Mouse (Mus musculus) hindbrain, embryonic 11.5 days (tissue): ENCODE results near the gene Ppm1g. TPM values are rescaled to one million over a fixed set of nuclear protein-coding genes. Genes with fewer than 3 reads are reported as not detected.

ENCODE experiments used
- ATAC-seq: fragments of 200-750 bp; cut with Nextera tagmentation; 2 replicates; pipeline ENCODE4 v1.8.0; 2017; ENCODE audit warnings: mild to moderate bottlenecking, moderate TSS enrichment, moderate library complexity; ENCODE audit not compliant: low FRiP score
- DNase-seq: peaks from one replicate; pipeline ENCODE4 v3.0.0-alpha.2; 2015; ENCODE audit warnings: low spot score
- H3K27ac ChIP-seq: fragments of 300-500 bp; sonication (generic); 2 replicates; pipeline ENCODE4 v1.5.1; 2014; ENCODE audit warnings: mild to moderate bottlenecking, low read depth, low read length
- H3K27me3 ChIP-seq: fragments of 300-500 bp; sonication (generic); 2 replicates; pipeline ENCODE4 v1.6.1; 2014; ENCODE audit warnings: mild to moderate bottlenecking, low read length, moderate library complexity, mixed read lengths; ENCODE audit not compliant: control insufficient read depth, insufficient read depth
- H3K36me3 ChIP-seq: fragments of 300-500 bp; sonication (generic); 2 replicates; pipeline ENCODE4 v1.6.1; 2014; ENCODE audit warnings: mild to moderate bottlenecking, low read length, moderate library complexity, mixed read lengths; ENCODE audit not compliant: control insufficient read depth, insufficient read depth
- H3K4me1 ChIP-seq: fragments of 300-500 bp; sonication (generic); replicated peaks from 2 replicates; pipeline ENCODE4 v1.6.1; 2014; ENCODE audit warnings: low read length, mixed read lengths; ENCODE audit not compliant: control insufficient read depth, insufficient read depth
- H3K4me2 ChIP-seq: fragments of 300-500 bp; sonication (generic); replicated peaks from 2 replicates; pipeline ENCODE4 v1.6.1; 2014; ENCODE audit warnings: mild to moderate bottlenecking, low read depth, low read length
- H3K4me3 ChIP-seq: fragments of 300-500 bp; sonication (generic); 2 replicates; pipeline ENCODE4 v1.5.1; 2014; ENCODE audit warnings: low read depth, low read length
- H3K9ac ChIP-seq: fragments of 300-500 bp; sonication (generic); 2 replicates; pipeline ENCODE4 v1.6.1; 2014; ENCODE audit warnings: low read depth, low read length
- H3K9me3 ChIP-seq: fragments of 300-500 bp; sonication (generic); 2 replicates; pipeline ENCODE4 v1.6.1; 2016; ENCODE audit warnings: low read length; ENCODE audit not compliant: control insufficient read depth
- WGBS: fragments of 180-500 bp; shearing (Covaris S2); extraction: QIAGEN DNeasy Blood & Tissue Kit; methylation state at CpG from one replicate; pipeline ENCODE4 v1.1.7; 2014; 5-methylcytosine and 5-hydroxymethylcytosine counted together
- polyA plus RNA-seq: library from polyadenylated mRNA; unstranded; fragments of >200 nt; fragmentation: Nextera tagmentation; extraction: Ambion mirVana; gene quantifications from 2 replicates; pipeline ENCODE4 v1.2.1, GENCODE M21; 2014

Gene Ppm1g
- polyA plus RNA-seq, 1 experiment from 2014 or later, result 148 TPM

DNA sequence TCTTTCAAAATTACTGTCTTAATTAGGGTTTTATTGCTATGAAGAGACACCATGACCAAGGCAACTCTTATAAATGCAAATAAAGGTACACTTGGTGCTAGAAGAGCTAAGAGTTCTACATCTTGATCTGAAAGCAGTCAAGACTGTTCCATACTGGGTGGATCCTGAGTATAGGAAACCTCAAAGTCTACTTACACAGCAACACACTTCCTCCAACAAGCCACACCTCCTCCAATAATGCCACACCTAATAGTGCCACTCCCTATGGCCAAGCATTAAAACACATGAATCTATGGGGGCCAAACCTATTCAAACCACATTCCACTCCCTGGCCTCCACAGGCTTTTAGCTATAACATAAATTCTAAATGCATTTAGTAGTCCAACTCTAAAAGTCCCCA, 58.0 kb downstream of the Ppm1g start:
- Histone ChIP-seq H3K36me3 (peaks cover 19% of the 10 kb centered on the region; the same call in 1 of the 2 replicates), H3K27me3 (no peaks in the 10 kb centered on the region)
- no peak for ATAC-seq

DNA sequence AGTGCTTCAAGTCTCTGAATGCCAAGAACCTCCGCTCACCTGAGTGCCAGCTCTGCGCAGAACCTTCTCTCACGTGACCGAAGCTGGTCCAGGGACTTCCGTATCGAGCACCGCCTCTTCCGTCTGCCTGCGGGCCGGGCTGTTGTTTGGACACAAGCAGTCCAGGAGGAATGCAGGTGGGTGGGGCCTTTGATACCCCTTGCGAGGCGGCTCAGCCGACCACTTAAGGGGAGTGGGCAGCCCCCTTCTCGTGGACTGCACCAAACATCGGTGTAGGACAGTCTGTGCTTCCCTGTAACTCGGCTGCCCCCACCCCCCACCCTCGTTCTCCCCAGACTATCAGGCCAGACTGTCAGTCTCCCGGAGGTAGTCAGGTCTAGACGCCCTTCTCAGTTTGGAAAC, 66.3 kb downstream of the Ppm1g start, which contains the start of gene Mpv17:
Gene Mpv17 (minus strand): TSS at position 100 of the 402 bp plus-strand sequence.
- no peak within 1 kb of the TSS for H3K27ac ChIP-seq
- DNase-seq, result peak; percentile 83

More for the DNA sequence above, 58.0 kb downstream of the Ppm1g start:
- Histone ChIP-seq H3K27ac (no peak overlapping the region), H3K4me2 (no peak overlapping the region), H3K9me3 (no peaks in the 10 kb centered on the region), H3K4me3 (no peak overlapping the region), H3K4me1 (no peaks in the 10 kb centered on the region), H3K9ac (no peak overlapping the region)
- no peak for DNase-seq

DNA sequence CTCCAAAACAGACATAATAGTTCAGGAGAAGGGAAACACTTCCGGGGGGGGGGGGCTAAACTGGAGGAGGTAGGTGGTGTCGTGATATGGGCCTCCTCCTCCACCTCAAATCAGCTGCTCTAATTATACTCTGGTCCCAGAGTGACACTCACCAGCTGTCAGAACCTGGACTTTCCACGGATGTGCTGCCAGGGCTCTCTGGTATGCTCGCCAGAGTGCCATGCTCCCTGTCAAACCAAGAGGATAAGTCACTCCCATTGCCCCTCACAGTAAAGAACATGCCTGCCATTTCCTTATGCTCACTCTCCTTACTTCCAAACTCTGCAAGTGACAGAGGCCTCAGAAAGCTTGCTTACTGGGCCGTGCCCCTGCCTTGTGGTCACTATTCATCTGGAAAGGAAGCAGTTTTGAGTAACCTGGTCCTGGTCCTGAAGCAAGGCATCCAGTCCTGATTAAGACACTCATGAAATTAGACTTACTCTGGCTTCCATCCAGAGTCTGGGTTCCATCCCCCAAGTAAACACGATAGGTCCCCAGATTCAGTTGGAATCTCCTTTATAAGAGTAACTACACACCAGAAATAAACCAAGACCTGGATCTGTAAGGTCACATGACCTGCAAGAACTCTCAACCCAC, 66.9 kb downstream of the Ppm1g start:
- Histone ChIP-seq H3K9me3 (no peaks in the 10 kb centered on the region), H3K4me1 (peaks cover 3% of the 10 kb centered on the region; the same call in 1 of the 2 replicates), H3K4me3 (peak overlapping the region; percentile 54), H3K36me3 (peaks cover 5% of the 10 kb centered on the region; the same call in 1 of the 2 replicates), H3K4me2 (peak overlapping the region; percentile 71), H3K27ac (no peak overlapping the region), H3K27me3 (no peaks in the 10 kb centered on the region), H3K9ac (peak overlapping the region; percentile 79)
- WGBS, result 40% methylated on average over 6 of the region's 6 CpGs
- peak; percentile 37; the same call in 1 of the 2 replicates for ATAC-seq
- no peak for DNase-seq

More for the DNA sequence above, 66.3 kb downstream of the Ppm1g start, which contains the start of gene Mpv17:
- Histone ChIP-seq H3K9me3 (no peaks in the 10 kb centered on the region), H3K4me2 (peak within 1 kb of the TSS; percentile 71), H3K36me3 (peaks cover 5% of the 10 kb centered on the region; the same call in 1 of the 2 replicates), H3K4me3 (peak within 1 kb of the TSS; percentile 54), H3K27me3 (no peaks in the 10 kb centered on the region), H3K4me1 (peaks cover 3% of the 10 kb centered on the region; the same call in 1 of the 2 replicates), H3K9ac (peak within 1 kb of the TSS; percentile 79)
- under 1% methylated on average over 19 of the region's 19 CpGs for WGBS
- peak; percentile 92 for ATAC-seq

Other genes with a start within 250 kb of the Ppm1g start
- gene Atraid, start 172.4 kb downstream of the Ppm1g start, polyA plus RNA-seq, result 111 and 117 TPM in 2 replicates
- gene Slc5a6, start 171.8 kb downstream of the Ppm1g start, polyA plus RNA-seq, result 6.3 and 7.6 TPM in 2 replicates
- 19.7 and 19.8 TPM in 2 replicates for gene Cad, start 165.9 kb downstream of the Ppm1g start, polyA plus RNA-seq
- not detected in 2 replicates for gene Dnajc5g, start 114.4 kb downstream of the Ppm1g start, polyA plus RNA-seq
- 8.4 and 9.2 TPM in 2 replicates for gene Slc30a3, start 112.5 kb downstream of the Ppm1g start, polyA plus RNA-seq
- 0.10 TPM in 1 of 2 replicates, not detected in the other for gene Trim54, start 104.0 kb downstream of the Ppm1g start, polyA plus RNA-seq
- gene Ucn, start 81.9 kb downstream of the Ppm1g start, polyA plus RNA-seq, result not detected in 2 replicates
- gene Mpv17, start 66.4 kb downstream of the Ppm1g start, polyA plus RNA-seq, result 49.9 and 57.1 TPM in 2 replicates
- 0.46 and 1.4 TPM in 2 replicates for gene Gm29609, start 40.8 kb downstream of the Ppm1g start, polyA plus RNA-seq
- 66.4 and 72.6 TPM in 2 replicates for gene Gtf3c2, start 40.5 kb downstream of the Ppm1g start, polyA plus RNA-seq
- gene Snx17, start 27.5 kb downstream of the Ppm1g start, polyA plus RNA-seq, result 133 and 146 TPM in 2 replicates
- 65.8 and 66.5 TPM in 2 replicates for gene Eif2b4, start 27.3 kb downstream of the Ppm1g start, polyA plus RNA-seq
- gene Zfp513, start 18.4 kb downstream of the Ppm1g start, polyA plus RNA-seq, result 4.9 and 5.7 TPM in 2 replicates
- 141 and 148 TPM in 2 replicates for gene Nrbp1, start 20.2 kb upstream of the Ppm1g start, polyA plus RNA-seq
- gene Gm9970, start 20.5 kb upstream of the Ppm1g start, polyA plus RNA-seq, result 0.50 and 0.80 TPM in 2 replicates
- gene Krtcap3, start 31.0 kb upstream of the Ppm1g start, polyA plus RNA-seq, result 3.4 and 5.6 TPM in 2 replicates
- 28.8 and 30.8 TPM in 2 replicates for gene Ift172, start 70.4 kb upstream of the Ppm1g start, polyA plus RNA-seq
- gene Fndc4, start 75.4 kb upstream of the Ppm1g start, polyA plus RNA-seq, result 46.7 and 50.6 TPM in 2 replicates
- not detected in 2 replicates for gene Gckr, start 76.8 kb upstream of the Ppm1g start, polyA plus RNA-seq
- 69.4 and 79.6 TPM in 2 replicates for gene Zfp512, start 231.7 kb upstream of the Ppm1g start, polyA plus RNA-seq